Mouse (Mus musculus): ENCODE results near the gene Myh10.

- TF ChIP-seq EP300 (IDR thresholded peaks at IDR 0.05; ENCODE audit: low read depth) (no peak), CTCF (IDR thresholded peaks at IDR 0.05; ENCODE audit: low read depth) (no peak)
Observed at GRCm38 (mm10) chr11:68854621-68855020, 163.3 kb downstream of the Myh10 start.
